Mouse (Mus musculus): ENCODE data around the gene Impdh2. TPM values are rescaled to one million over a fixed set of nuclear protein-coding genes. Genes with fewer than 3 reads are reported as not detected.
A peak's percentile ranks its signal among the peaks of the same experiment; 100 is the strongest.

Gene Impdh2
- total RNA-seq, 2 experiments from 2014 or later, result 78.2 to 83.9 TPM

GRCm38 (mm10) chr9:108569381-108570206, 9.5 kb downstream of the Impdh2 start, which contains the start of gene Dalrd3:
Gene Dalrd3, plus strand, starts transcription at chr9:108569886.
- DNase-seq (ENCODE audit: low spot score in 2 of 2), result peak; percentile 76 to 85

- DNase-seq (ENCODE audit: low spot score in 2 of 2), result peak; percentile 75 to 77
Measured at GRCm38 (mm10) chr9:108570207-108570896, 10.3 kb downstream of the Impdh2 start.

GRCm38 (mm10) chr9:108571401-108571973, 11.4 kb downstream of the Impdh2 start:
- DNase-seq (ENCODE audit: low spot score in 2 of 2), result no peak

GRCm38 (mm10) chr9:108572321-108572720, 12.2 kb downstream of the Impdh2 start:
- no peak for DNase-seq (ENCODE audit: low spot score in 2 of 2)

- DNase-seq (ENCODE audit: low spot score in 2 of 2), result peak; percentile 67 to 71
Measured at GRCm38 (mm10) chr9:108573774-108574690, 13.9 kb downstream of the Impdh2 start.

- peak; percentile 11 to 18 for DNase-seq (ENCODE audit: low spot score in 2 of 2)
Measured at GRCm38 (mm10) chr9:108574921-108575320, 14.8 kb downstream of the Impdh2 start.

- peak; percentile 20 to 21 for DNase-seq (ENCODE audit: low spot score in 2 of 2)
Measured at GRCm38 (mm10) chr9:108575321-108576297, 15.5 kb downstream of the Impdh2 start.

GRCm38 (mm10) chr9:108577025-108577424, 16.9 kb downstream of the Impdh2 start:
- DNase-seq (ENCODE audit: low spot score in 2 of 2), result peak in 1 of 2 experiments; percentile 17

GRCm38 (mm10) chr9:108577934-108578544, 18.0 kb downstream of the Impdh2 start:
- DNase-seq (ENCODE audit: low spot score in 2 of 2), result peak; percentile 56 to 71

- DNase-seq (ENCODE audit: low spot score in 2 of 2), result peak; percentile 92 to 93
Measured at GRCm38 (mm10) chr9:108578545-108579343, 18.7 kb downstream of the Impdh2 start, which contains the start of gene Wdr6. Gene Wdr6, minus strand, starts transcription at chr9:108578739.

GRCm38 (mm10) chr9:108579344-108579690, 19.2 kb downstream of the Impdh2 start:
- DNase-seq (ENCODE audit: low spot score in 2 of 2), result peak in 1 of 2 experiments; percentile 39

GRCm38 (mm10) chr9:108587571-108588180, 27.6 kb downstream of the Impdh2 start:
- DNase-seq (ENCODE audit: low spot score in 2 of 2), result peak; percentile 73 to 74

- DNase-seq (ENCODE audit: low spot score in 2 of 2), result no peak
Measured at GRCm38 (mm10) chr9:108589229-108589628, 29.1 kb downstream of the Impdh2 start.

GRCm38 (mm10) chr9:108591462-108591861, 31.4 kb downstream of the Impdh2 start:
- no peak for DNase-seq (ENCODE audit: low spot score in 2 of 2)

- no peak for DNase-seq (ENCODE audit: low spot score in 2 of 2)
Measured at GRCm38 (mm10) chr9:108594354-108594753, 34.3 kb downstream of the Impdh2 start.

GRCm38 (mm10) chr9:108596998-108597764, 37.1 kb downstream of the Impdh2 start, which contains the start of gene P4htm:
Gene P4htm, minus strand, starts transcription at chr9:108597667.
- peak; percentile 75 to 79 for DNase-seq (ENCODE audit: low spot score in 2 of 2)

- DNase-seq (ENCODE audit: low spot score in 2 of 2), result no peak
Measured at GRCm38 (mm10) chr9:108599021-108599566, 39.0 kb downstream of the Impdh2 start.

Data from layer of hippocampus, postnatal 10 days (tissue).